Mouse (Mus musculus) spleen, postnatal 0 days (tissue): ENCODE results near the gene Olfr667. TPM values are rescaled to one million over a fixed set of nuclear protein-coding genes. Genes with fewer than 3 reads are reported as not detected.

Experiments
- polyA plus RNA-seq: library from polyadenylated mRNA; unstranded; fragments of >200 nt; fragmentation: Nextera tagmentation; extraction: Ambion mirVana; gene quantifications from 2 replicates; pipeline ENCODE4 v1.2.1, GENCODE M21; 2015

Gene Olfr667
- polyA plus RNA-seq: not detected in 2 replicates

DNA sequence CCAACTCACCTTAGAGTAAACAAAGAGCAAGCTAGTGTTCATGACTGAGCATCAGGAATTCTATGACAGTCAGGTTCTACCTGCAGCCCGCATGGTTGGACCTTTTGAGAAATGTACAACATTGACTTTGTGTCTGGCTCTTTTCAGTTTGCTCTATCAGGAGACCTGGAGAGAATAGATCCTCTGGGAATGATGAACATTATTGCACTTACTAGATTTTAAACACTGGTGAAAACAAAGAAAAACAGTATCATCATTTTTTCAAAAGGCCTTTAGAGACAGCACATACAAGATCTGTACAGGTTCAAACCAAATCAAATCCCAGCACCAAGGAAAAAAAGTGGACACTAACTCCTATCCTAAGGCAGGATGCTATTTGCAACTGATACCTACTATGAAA is at the start of gene Olfr667:
TSS of gene Olfr667 (minus strand) at position 101 of the 400 bp plus-strand sequence.

DNA sequence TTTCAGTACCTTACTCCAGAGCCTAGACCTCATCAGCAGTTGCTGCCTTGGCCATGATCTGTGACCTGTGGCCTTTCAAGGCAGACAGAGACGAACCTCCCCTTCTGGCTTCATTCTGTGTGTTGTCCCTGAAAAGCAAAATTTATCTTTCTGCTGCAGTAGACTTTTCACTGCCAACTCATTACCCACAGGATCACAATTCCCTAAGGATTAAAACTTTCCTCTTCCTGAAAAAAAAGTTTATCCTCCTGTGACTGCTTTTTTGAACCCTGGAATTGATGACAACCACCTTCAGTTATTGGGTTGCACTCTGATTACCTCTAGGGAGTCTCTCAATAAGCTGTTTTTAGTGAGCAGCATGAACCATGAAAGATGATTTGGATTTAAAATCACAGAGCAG is 41.2 kb upstream of the Olfr667 start, which contains the start of gene Olfr670:
TSS of gene Olfr670 (minus strand) at position 101 of the 400 bp plus-strand sequence.

DNA sequence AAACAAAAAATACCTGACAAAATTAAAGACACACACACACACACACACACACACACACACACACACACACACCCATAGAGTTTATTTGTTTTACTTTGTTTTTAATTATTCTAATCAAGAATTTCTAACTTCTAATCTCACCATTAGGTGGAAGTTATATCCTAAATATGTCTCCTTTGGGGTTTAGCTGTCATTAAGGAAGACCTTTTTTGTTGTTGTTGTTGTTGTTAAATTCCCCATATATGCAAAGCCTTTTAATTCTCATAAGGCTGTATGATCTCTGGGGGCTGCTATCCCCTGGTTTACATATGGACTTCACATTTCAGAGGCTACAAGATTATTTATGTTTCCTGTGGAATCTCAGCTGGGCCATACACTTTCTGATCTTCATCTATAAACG is 12.7 kb upstream of the Olfr667 start, which contains the start of gene Olfr669:
TSS of gene Olfr669 (plus strand) at position 301 of the 400 bp plus-strand sequence.

DNA sequence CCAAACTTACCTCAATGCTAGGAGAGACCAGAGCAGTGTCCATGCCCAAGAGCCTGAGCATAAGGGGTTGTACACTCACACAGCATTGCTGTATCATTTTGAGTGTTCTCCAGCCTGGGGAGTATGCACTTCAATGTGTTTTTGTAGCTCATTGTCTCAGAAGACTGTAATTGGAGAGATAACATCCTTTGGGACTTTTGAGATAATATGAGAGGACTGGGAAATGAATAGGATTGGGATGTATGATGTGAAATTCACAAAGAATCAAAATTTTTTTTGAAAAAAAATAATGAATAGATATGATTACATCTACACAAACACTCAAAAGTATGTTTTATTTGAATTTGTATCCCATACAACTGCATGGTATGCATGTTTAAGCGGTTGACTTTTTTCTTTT is 6.7 kb upstream of the Olfr667 start, which contains the start of gene Olfr668:
TSS of gene Olfr668 (minus strand) at position 101 of the 400 bp plus-strand sequence.

DNA sequence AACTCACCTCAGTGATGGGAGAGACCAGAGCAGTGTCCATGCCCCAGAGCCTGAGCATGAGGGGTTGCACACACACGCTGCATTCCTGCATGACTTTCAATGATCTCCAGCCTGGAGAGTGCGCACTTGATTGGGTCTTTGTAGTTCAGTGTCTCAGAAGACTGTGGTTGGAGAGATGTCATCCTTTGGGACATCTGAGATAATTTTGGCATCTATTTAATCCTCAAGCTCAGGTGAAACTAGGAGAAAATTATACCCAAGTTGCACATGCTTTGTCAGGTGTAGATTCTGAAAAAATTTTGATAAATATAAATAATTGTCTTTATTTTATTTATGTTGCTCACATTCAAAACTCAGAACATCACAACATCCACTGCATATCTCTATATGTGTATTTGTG is 25.4 kb downstream of the Olfr667 start, which contains the start of gene Olfr666:
TSS of gene Olfr666 (minus strand) at position 101 of the 400 bp plus-strand sequence.

DNA sequence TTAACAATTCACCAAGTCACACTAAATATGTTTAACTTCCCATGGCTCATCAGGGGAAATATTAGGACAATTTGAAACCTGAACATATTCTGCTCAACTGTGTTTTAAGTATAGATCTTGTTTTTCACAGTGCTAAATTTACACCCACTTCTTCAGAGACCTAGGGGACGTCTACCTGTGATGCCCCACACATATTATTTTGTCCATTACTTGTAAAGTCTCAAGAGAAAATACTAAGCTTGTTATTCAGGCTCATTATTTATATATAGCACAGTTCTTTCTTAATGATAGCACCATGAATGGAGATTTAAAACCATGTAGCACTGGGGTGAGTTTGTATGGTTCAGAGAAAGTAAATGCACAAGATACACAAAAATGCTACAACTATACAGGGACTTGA is 43.6 kb downstream of the Olfr667 start, which contains the start of gene Olfr665:
TSS of gene Olfr665 (plus strand) at position 301 of the 400 bp plus-strand sequence.

Other genes with a start within 250 kb of the Olfr667 start
- not detected in 2 replicates for gene Olfr661, start 235.0 kb downstream of the Olfr667 start, polyA plus RNA-seq
- not detected in 2 replicates for gene Usp17le, start 144.0 kb downstream of the Olfr667 start, polyA plus RNA-seq
- not detected in 2 replicates for gene Usp17lb, start 78.9 kb downstream of the Olfr667 start, polyA plus RNA-seq
- gene Usp17la, start 64.5 kb downstream of the Olfr667 start, polyA plus RNA-seq: not detected in 2 replicates
- not detected in 2 replicates for gene Olfr665, start 43.5 kb downstream of the Olfr667 start, polyA plus RNA-seq
- not detected in 2 replicates for gene Olfr666, start 25.5 kb downstream of the Olfr667 start, polyA plus RNA-seq
- gene Olfr668, start 6.6 kb upstream of the Olfr667 start, polyA plus RNA-seq: not detected in 2 replicates
- not detected in 2 replicates for gene Olfr669, start 12.8 kb upstream of the Olfr667 start, polyA plus RNA-seq
- not detected in 2 replicates for gene Olfr670, start 41.1 kb upstream of the Olfr667 start, polyA plus RNA-seq
- not detected in 2 replicates for gene Olfr671, start 57.6 kb upstream of the Olfr667 start, polyA plus RNA-seq
- gene Olfr672, start 80.5 kb upstream of the Olfr667 start, polyA plus RNA-seq: not detected in 2 replicates
- gene Olfr675, start 107.0 kb upstream of the Olfr667 start, polyA plus RNA-seq: not detected in 2 replicates
- gene Olfr676, start 111.2 kb upstream of the Olfr667 start, polyA plus RNA-seq: not detected in 2 replicates
- gene Olfr677, start 129.9 kb upstream of the Olfr667 start, polyA plus RNA-seq: not detected in 2 replicates
- not detected in 2 replicates for gene Olfr678, start 143.0 kb upstream of the Olfr667 start, polyA plus RNA-seq
- gene Olfr679, start 159.7 kb upstream of the Olfr667 start, polyA plus RNA-seq: not detected in 2 replicates
- not detected in 2 replicates for gene Olfr680-ps1, start 171.3 kb upstream of the Olfr667 start, polyA plus RNA-seq
- gene Olfr681, start 195.4 kb upstream of the Olfr667 start, polyA plus RNA-seq: not detected in 2 replicates
- not detected in 2 replicates for gene Olfr683, start 225.5 kb upstream of the Olfr667 start, polyA plus RNA-seq
- gene Olfr684, start 242.2 kb upstream of the Olfr667 start, polyA plus RNA-seq: not detected in 2 replicates